Mouse (Mus musculus): ENCODE results near the gene H2-Oa. TPM values are rescaled to one million over a fixed set of nuclear protein-coding genes. Genes with fewer than 3 reads are reported as not detected.
A peak's percentile ranks its signal among the peaks of the same experiment; 100 is the strongest.

Gene H2-Oa
- 0.79 and 1.2 TPM in 2 replicates for polyA plus RNA-seq (2015; fragmentation: Nextera tagmentation; extraction: Ambion mirVana)

DNA sequence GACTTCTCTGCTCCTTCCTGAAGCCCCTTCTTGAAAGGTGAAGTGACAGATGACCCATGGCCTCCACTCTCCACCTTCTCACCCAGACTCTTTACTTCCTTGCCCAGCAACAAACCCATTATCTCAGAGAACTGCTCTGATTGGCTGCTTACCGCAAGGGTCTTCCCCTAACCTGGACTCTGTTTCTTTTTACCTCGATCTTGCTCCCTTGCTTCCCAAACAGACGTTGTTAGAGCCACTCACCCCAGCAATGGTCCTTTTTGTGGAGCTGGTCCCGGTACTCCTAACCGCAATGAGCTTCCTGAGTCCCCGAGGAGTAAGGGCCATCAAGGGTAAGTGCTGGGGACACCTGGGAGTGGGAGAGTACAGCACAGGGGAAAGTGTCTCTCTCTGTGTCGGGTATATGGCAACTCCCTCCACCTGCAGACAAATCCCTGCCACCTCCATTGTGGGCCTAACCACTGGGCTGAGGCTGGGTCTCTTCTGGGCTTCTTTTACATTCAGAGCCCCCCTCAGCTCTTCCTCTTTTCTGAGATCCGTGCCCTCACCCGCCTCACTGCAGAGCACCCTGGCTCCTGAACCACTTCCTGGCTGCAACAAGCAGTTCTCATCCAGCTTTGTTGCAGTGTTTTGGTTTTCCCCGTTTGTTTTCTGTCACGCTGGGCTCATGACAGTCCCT lies at the start of gene H2-Oa:
Gene H2-Oa, plus strand, starts transcription at position 144 of the 679 bp plus-strand sequence.
- WGBS: 31% methylated on average over 11 of the region's 11 CpGs
- Histone ChIP-seq H3K9ac (no peak within 1 kb of the TSS), H3K36me3 (no peaks in the 10 kb centered on the region), H3K4me1 (no peaks in the 10 kb centered on the region), H3K27me3 (replicated peaks) (no peaks in the 10 kb centered on the region), H3K9me3 (no peaks in the 10 kb centered on the region), H3K27ac (no peak within 1 kb of the TSS), H3K4me3 (replicated peaks) (no peak within 1 kb of the TSS), H3K4me2 (0 out of 2 replicates have a peak within 1 kb of the TSS, but pooled peaks have one; percentile 5)
- ATAC-seq (ENCODE audit: insufficient read depth, low FRiP score, low read depth): no peak

DNA sequence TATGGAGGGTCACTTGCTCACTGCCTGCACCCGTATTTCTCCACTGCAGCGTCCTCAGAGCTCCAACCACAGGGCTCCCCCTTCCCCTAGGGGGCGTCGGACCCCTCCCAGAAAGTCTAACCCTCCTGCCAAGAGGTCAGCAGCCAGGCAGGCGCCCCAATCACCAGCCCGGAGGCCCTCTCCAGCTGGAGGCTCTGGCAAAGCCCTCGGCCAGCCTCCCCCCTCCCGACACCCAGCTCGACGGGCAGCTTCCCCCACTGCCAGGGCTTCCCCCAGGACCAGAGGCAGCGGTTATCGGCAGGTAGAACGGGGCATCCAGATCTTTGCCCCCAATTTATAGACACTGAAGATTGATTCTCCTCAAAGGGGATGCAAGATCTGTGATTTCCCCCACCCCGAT lies 46.2 kb upstream of the H2-Oa start:
- Histone ChIP-seq H3K36me3 (no peaks in the 10 kb centered on the region), H3K4me3 (replicated peaks) (no peak overlapping the region), H3K4me2 (no peak overlapping the region), H3K9ac (no peak overlapping the region), H3K9me3 (no peaks in the 10 kb centered on the region), H3K4me1 (peaks cover 7% of the 10 kb centered on the region; the same call in 1 of the 2 replicates), H3K27ac (no peak overlapping the region), H3K27me3 (replicated peaks) (no peaks in the 10 kb centered on the region)
- 80% methylated on average over 14 of the region's 14 CpGs for WGBS
- ATAC-seq (ENCODE audit: insufficient read depth, low FRiP score, low read depth): no peak

DNA sequence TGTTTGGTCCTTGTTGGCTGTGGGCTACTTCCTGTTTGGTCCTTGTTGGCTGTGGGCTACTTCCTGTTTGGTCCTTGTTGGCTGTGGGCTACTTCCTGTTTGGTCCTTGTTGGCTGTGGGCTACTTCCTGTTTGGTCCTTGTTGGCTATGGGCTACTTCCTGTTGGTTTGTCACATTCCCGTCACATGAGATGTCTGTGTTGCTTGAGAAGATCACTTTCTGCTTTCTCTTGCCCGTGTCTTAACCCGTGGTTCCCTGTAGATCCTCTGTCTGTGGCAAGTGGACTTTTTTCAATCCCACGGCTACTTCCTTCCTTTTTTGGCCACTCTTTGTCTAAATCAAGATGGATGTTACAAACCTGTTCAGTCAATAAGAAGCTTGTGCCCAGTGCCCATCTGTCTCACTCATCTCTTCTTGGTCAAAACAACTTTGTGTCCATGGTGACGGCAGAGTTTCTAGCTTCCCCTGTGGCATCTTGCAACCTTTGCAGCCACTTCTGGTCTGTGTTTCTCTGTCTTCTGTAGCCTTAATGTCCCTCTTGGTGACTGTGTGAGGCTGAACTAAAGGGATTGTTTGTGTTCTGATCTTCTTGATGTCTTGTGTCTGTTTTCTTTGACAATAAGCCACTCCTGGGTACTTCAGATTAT lies 44.6 kb upstream of the H2-Oa start:
- no peak for ATAC-seq (ENCODE audit: insufficient read depth, low FRiP score, low read depth)
- no peak overlapping the region for H3K4me2 ChIP-seq
- H3K4me3 ChIP-seq (replicated peaks): no peak overlapping the region
- H3K4me1 ChIP-seq: no peaks in the 10 kb centered on the region
- H3K9ac ChIP-seq: no peak overlapping the region
- H3K27ac ChIP-seq: no peak overlapping the region
- no peaks in the 10 kb centered on the region for H3K9me3 ChIP-seq
- WGBS: 88% methylated on average over 5 of the region's 5 CpGs
- H3K27me3 ChIP-seq (replicated peaks): no peaks in the 10 kb centered on the region
- H3K36me3 ChIP-seq: no peaks in the 10 kb centered on the region

DNA sequence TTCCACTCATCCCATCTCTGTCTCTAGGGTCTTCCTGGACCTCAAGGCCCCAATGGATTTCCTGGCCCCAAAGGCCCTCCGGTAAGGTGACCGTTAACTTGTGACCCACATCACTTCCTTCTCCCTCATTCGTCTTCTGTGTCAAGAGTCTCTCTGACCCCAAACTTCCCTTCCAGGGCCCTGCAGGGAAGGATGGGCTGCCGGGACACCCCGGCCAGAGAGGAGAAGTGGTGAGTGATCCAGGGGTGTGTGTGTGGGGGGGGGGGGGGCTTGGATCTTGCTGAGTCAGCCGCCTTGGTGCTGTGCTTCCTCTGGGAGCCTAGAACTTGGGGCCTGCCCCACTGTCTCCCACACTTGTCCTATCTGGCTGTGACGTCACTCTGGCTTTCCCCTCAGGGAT lies 34.9 kb upstream of the H2-Oa start:
- 55% methylated on average over 7 of the region's 7 CpGs for WGBS
- Histone ChIP-seq H3K9me3 (no peaks in the 10 kb centered on the region), H3K4me2 (no peak overlapping the region), H3K9ac (no peak overlapping the region), H3K27me3 (replicated peaks) (no peaks in the 10 kb centered on the region), H3K4me1 (no peaks in the 10 kb centered on the region), H3K4me3 (replicated peaks) (no peak overlapping the region), H3K27ac (no peak overlapping the region), H3K36me3 (no peaks in the 10 kb centered on the region)
- ATAC-seq (ENCODE audit: insufficient read depth, low FRiP score, low read depth): no peak

DNA sequence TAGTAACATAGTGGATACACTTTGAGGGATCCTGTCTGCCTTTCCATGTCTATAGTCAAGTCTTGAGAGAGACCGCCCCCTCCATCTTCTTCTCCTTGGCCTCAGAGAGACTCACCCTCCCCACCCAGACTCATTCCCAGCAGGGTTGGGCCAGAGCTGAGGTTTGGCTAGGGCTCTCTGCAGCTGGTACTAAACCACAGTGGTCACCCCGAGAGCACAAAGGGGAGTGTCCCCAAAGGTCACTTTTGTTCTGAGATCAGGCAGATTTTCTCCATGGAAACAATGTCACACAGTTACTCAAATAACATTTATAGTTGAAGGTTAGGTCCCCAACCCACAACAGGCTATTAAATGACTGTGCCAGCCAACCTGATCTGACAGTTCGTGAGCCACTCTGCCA lies 23.3 kb upstream of the H2-Oa start:
- Histone ChIP-seq H3K9ac (no peak overlapping the region), H3K27me3 (replicated peaks) (no peaks in the 10 kb centered on the region; the same call in 1 of the 2 replicates), H3K4me1 (no peaks in the 10 kb centered on the region), H3K27ac (no peak overlapping the region), H3K9me3 (no peaks in the 10 kb centered on the region), H3K4me2 (no peak overlapping the region), H3K4me3 (replicated peaks) (no peak overlapping the region), H3K36me3 (no peaks in the 10 kb centered on the region)
- no peak for ATAC-seq (ENCODE audit: insufficient read depth, low FRiP score, low read depth)
- WGBS: 48% methylated on average over 3 of the region's 3 CpGs

DNA sequence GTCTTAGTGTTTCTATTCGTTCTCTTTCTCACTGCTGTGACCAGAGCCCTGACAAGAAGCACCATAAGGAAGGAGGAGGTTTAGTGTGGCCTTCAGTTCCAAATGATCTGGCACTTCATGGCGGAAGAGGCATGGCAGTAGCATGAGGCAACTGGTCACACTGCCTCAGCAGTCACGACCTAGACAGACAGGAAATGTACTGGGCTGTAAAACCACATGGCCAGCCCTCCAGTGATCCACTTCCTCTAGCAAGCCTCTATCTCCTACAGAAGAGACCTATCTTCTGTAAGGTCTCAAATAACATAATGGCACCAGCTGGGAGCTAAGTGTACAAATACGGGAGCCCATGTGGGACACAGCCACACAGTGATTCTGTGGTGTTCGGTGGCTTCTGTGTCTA lies 20.0 kb upstream of the H2-Oa start:
- Histone ChIP-seq H3K9ac (no peak overlapping the region), H3K4me1 (no peaks in the 10 kb centered on the region), H3K27ac (no peak overlapping the region), H3K36me3 (no peaks in the 10 kb centered on the region), H3K9me3 (no peaks in the 10 kb centered on the region), H3K4me3 (replicated peaks) (no peak overlapping the region), H3K27me3 (replicated peaks) (peaks cover 8% of the 10 kb centered on the region), H3K4me2 (no peak overlapping the region)
- ATAC-seq (ENCODE audit: insufficient read depth, low FRiP score, low read depth): no peak
- 66% methylated on average over 5 of the region's 5 CpGs for WGBS

DNA sequence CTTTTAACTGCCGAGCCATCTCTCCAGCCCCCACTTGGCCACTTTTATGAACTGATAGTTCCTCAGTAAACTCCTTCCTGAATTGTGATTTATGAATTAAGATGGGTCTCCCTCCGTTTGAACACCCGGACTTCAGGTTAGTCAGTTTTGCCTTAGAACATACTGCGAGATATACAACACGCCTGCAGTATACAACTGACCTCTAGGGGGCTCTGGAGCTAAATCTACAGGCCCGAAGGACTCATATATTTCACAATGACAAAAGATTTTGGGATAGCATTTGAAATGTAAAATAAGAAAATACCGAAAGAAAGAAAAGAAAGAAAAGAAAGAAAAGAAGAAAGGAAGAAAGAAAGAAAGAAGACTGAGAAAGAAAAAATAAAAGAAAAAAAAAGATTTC lies 16.9 kb upstream of the H2-Oa start:
- Histone ChIP-seq H3K27me3 (replicated peaks) (peaks cover 12% of the 10 kb centered on the region), H3K9me3 (no peaks in the 10 kb centered on the region), H3K36me3 (no peaks in the 10 kb centered on the region), H3K4me1 (no peaks in the 10 kb centered on the region), H3K9ac (no peak overlapping the region), H3K4me2 (no peak overlapping the region), H3K27ac (no peak overlapping the region), H3K4me3 (replicated peaks) (no peak overlapping the region)
- ATAC-seq (ENCODE audit: insufficient read depth, low FRiP score, low read depth): no peak
- WGBS: 37% methylated on average over 7 of the region's 7 CpGs

DNA sequence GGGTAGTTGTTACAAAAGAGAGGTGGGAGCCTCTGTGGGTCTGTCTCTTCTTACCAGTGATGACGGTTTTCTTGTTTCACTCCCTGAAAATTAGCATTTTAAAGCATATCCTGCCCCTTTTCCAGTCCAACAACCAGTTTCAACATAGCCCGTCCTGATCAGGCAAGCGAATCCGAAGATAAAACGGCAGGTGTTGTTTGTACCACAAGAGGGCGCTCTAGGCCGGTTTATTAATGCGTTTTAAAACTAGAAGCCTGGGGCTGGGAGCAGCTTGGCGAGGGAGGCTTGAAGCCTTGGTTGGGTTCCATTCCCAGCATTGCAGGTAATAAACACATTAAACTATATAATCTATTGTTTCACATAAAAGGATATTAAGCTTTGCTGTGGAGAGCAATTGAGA lies 14.6 kb upstream of the H2-Oa start:
- Histone ChIP-seq H3K4me1 (no peaks in the 10 kb centered on the region), H3K4me3 (replicated peaks) (no peak overlapping the region), H3K36me3 (no peaks in the 10 kb centered on the region), H3K27me3 (replicated peaks) (peaks cover 12% of the 10 kb centered on the region), H3K4me2 (no peak overlapping the region), H3K27ac (no peak overlapping the region), H3K9me3 (no peaks in the 10 kb centered on the region), H3K9ac (no peak overlapping the region)
- no peak for ATAC-seq (ENCODE audit: insufficient read depth, low FRiP score, low read depth)
- WGBS: 2% methylated on average over 9 of the region's 9 CpGs

DNA sequence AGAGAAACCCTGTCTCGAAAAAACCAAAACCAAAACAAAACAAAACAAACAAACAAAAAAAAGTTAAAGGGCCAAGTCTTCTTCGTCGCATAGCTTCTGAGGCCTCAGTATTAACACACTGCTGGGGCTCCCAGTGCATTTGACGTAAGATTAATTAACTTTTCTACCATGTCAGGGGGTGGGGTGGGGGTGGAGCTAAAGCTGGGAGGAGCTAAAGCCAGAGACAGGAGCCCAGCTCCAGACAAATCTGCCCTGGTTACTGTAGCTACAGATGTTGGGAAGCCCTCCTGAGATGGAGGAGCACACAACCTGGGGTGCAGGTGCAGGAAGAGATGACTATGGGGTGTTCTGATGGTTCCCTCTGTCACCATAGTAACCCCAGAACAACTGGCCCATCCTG lies 14.0 kb upstream of the H2-Oa start:
- 55% methylated on average over 4 of the region's 4 CpGs for WGBS
- no peaks in the 10 kb centered on the region for H3K9me3 ChIP-seq
- H3K27ac ChIP-seq: no peak overlapping the region
- no peak overlapping the region for H3K4me2 ChIP-seq
- H3K9ac ChIP-seq: no peak overlapping the region
- H3K36me3 ChIP-seq: no peaks in the 10 kb centered on the region
- no peak overlapping the region for H3K4me3 ChIP-seq (replicated peaks)
- no peaks in the 10 kb centered on the region for H3K4me1 ChIP-seq
- peaks cover 12% of the 10 kb centered on the region for H3K27me3 ChIP-seq (replicated peaks)
- no peak for ATAC-seq (ENCODE audit: insufficient read depth, low FRiP score, low read depth)

DNA sequence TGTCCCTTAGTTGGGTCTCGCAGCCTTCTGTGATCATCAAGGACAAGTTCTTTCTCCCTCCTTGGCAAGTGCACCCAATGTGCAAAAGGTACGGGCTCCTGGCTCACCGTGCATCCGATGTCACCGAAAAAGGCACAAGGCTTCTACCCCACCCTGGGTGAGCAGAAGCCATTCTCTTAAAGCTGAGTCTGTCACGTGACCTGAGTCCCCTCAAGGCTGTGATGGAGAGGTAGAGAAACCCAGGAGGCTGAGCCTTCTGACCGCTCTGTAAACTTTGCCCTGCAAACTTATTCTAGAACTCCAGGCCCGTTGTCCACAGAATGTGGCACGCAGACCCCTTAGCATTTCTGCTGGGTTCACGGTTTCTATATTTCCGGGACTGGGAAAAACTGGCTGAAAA lies 13.1 kb upstream of the H2-Oa start:
- Histone ChIP-seq H3K4me3 (replicated peaks) (no peak overlapping the region), H3K27me3 (replicated peaks) (peaks cover 12% of the 10 kb centered on the region; the same call in 1 of the 2 replicates), H3K4me1 (no peaks in the 10 kb centered on the region), H3K9ac (no peak overlapping the region), H3K36me3 (no peaks in the 10 kb centered on the region), H3K4me2 (no peak overlapping the region), H3K9me3 (no peaks in the 10 kb centered on the region), H3K27ac (no peak overlapping the region)
- 82% methylated on average over 11 of the region's 11 CpGs for WGBS
- no peak for ATAC-seq (ENCODE audit: insufficient read depth, low FRiP score, low read depth)

DNA sequence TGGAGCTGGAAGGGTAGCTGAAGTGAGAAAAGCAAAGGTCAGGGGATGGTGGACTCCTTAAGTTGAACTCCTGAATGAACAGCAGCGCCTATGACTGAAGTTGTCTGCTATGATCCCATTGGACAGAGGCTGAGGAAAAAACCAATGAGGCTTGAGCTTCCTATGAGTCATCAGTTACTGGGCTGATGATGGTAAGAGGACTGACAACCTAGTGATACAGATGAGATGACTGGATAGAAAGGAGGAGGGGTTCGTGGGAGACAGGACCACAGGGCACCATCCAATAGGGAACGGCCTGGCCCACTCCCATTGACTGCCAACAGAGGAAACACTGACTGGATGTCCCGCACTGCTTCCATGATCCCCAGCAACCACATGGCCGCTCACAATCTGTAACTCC lies 12.5 kb upstream of the H2-Oa start:
- no peak overlapping the region for H3K27ac ChIP-seq
- 31% methylated on average over 5 of the region's 5 CpGs for WGBS

DNA sequence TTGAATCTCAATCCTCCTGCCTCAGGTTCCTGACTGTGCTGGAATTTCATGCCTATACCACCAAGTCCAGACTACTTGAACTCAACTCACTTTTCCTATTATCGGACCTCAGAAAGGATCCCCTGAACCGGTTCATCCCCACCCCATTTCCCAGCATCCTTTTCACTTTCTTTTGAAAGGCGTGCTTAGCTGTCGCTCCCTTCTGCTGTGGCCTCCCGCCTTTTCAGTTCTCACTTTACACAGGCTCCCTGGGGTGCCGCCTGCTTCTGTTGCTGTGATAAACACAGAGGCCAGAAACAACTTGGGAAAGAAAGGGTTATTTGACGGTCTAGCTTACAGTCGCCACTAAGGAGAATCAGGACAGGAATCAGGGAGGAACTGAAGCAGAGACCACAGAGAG lies 9.0 kb upstream of the H2-Oa start:
- Histone ChIP-seq H3K27me3 (replicated peaks) (0 out of 2 replicates have a peak, but pooled peaks cover 5% of the 10 kb centered on the region), H3K4me3 (replicated peaks) (no peak overlapping the region), H3K27ac (no peak overlapping the region), H3K36me3 (no peaks in the 10 kb centered on the region), H3K4me1 (no peaks in the 10 kb centered on the region), H3K4me2 (no peak overlapping the region), H3K9ac (no peak overlapping the region), H3K9me3 (no peaks in the 10 kb centered on the region)
- 15% methylated on average over 8 of the region's 8 CpGs for WGBS
- no peak for ATAC-seq (ENCODE audit: insufficient read depth, low FRiP score, low read depth)

More for the DNA sequence above, 12.5 kb upstream of the H2-Oa start:
- Histone ChIP-seq H3K9me3 (no peaks in the 10 kb centered on the region), H3K4me3 (replicated peaks) (no peak overlapping the region), H3K27me3 (replicated peaks) (peaks cover 13% of the 10 kb centered on the region; the same call in 1 of the 2 replicates), H3K9ac (no peak overlapping the region), H3K4me2 (no peak overlapping the region), H3K36me3 (no peaks in the 10 kb centered on the region), H3K4me1 (no peaks in the 10 kb centered on the region)
- ATAC-seq (ENCODE audit: insufficient read depth, low FRiP score, low read depth): peak; percentile 30; the same call in 1 of the 2 replicates
